Mouse (Mus musculus) spleen, embryonic (tissue): ENCODE data around the gene Polk.

Experiments used
- CTCF ChIA-PET: fragments of 350-600 bp; sonication (Branson Sonifier 250); formaldehyde crosslinking; loops from one replicate; lab custom pipeline; 2022; lab: Charles Lee

Gene Polk

GRCm38 (mm10) chr13:96465315-96465714 lies 77.1 kb downstream of the Polk start:
- CTCF ChIA-PET, result interaction anchor here (0.6 kb wide), 1 partner anchor 26 kb away, joined by 7 read pairs; no protein-coding TSS in a partner anchor

GRCm38 (mm10) chr13:96462644-96463043 lies 79.7 kb downstream of the Polk start:
- CTCF ChIA-PET, result no interaction called here

- CTCF ChIA-PET, result no interaction called here
Observed at GRCm38 (mm10) chr13:96458606-96459005, 83.8 kb downstream of the Polk start.

- CTCF ChIA-PET, result no interaction called here
Observed at GRCm38 (mm10) chr13:96458018-96458417, 84.4 kb downstream of the Polk start.

GRCm38 (mm10) chr13:96457566-96457965 lies 84.8 kb downstream of the Polk start:
- CTCF ChIA-PET, result no interaction called here

- CTCF ChIA-PET, result no interaction called here
Observed at GRCm38 (mm10) chr13:96454288-96454687, 88.1 kb downstream of the Polk start.

GRCm38 (mm10) chr13:96452621-96453020 lies 89.8 kb downstream of the Polk start:
- CTCF ChIA-PET, result no interaction called here

- CTCF ChIA-PET, result no interaction called here
Observed at GRCm38 (mm10) chr13:96451386-96452140, 90.8 kb downstream of the Polk start.

GRCm38 (mm10) chr13:96450869-96451268 lies 91.5 kb downstream of the Polk start:
- CTCF ChIA-PET, result no interaction called here

- CTCF ChIA-PET, result no interaction called here
Observed at GRCm38 (mm10) chr13:96450205-96450856, 92.0 kb downstream of the Polk start.

- CTCF ChIA-PET, result no interaction called here
Observed at GRCm38 (mm10) chr13:96440436-96440835, 101.9 kb downstream of the Polk start.

GRCm38 (mm10) chr13:96436921-96437320 lies 105.5 kb downstream of the Polk start:
- CTCF ChIA-PET, result no interaction called here

GRCm38 (mm10) chr13:96435793-96436192 lies 106.6 kb downstream of the Polk start:
- CTCF ChIA-PET, result no interaction called here

- CTCF ChIA-PET, result no interaction called here
Observed at GRCm38 (mm10) chr13:96434899-96435331, 107.5 kb downstream of the Polk start.

- CTCF ChIA-PET, result no interaction called here
Observed at GRCm38 (mm10) chr13:96433648-96434190, 108.7 kb downstream of the Polk start.

- CTCF ChIA-PET, result no interaction called here
Observed at GRCm38 (mm10) chr13:96433041-96433440, 109.3 kb downstream of the Polk start.

GRCm38 (mm10) chr13:96432376-96432811 lies 110.0 kb downstream of the Polk start:
- CTCF ChIA-PET, result no interaction called here

- CTCF ChIA-PET, result interaction anchor here (1.8 kb wide), 1 partner anchor 161 kb away, joined by 9 read pairs; no protein-coding TSS in a partner anchor
Observed at GRCm38 (mm10) chr13:96431595-96432156, 110.7 kb downstream of the Polk start.
